Mouse (Mus musculus): ENCODE data around the gene Sec24b. TPM values are rescaled to one million over a fixed set of nuclear protein-coding genes. Genes with fewer than 3 reads are reported as not detected.

The Sec24b gene
- polyA plus RNA-seq, 1 experiment from 2014 or later: 38.5 TPM

DNA sequence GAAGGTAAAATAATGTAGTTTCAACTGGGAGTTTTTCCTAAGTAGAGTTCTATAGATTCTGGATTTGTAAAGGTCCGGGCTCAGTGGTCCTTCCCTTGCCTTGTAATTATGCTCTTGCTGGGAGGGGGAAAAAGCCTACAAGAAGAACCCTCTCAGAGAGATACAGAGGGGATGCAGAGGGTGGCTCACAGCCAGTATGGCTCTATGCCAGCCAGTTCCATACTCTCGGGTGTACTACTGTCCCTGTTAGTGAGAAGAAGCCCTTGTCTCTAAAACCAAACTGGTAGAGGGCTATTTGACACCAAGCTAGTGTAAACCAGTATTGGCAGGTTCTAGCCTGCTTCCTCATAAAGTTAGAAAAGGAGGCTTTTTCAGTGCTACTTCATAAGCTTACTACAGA lies 22.0 kb upstream of the Sec24b start:
- Histone ChIP-seq H3K27ac (no peak overlapping the region), H3K4me1 (replicated peaks; ENCODE audit: control insufficient read depth, insufficient read depth, low read length) (no peaks in the 10 kb centered on the region), H3K9ac (no peak overlapping the region), H3K27me3 (ENCODE audit: control insufficient read depth, insufficient read depth, low read length) (no peaks in the 10 kb centered on the region), H3K4me2 (replicated peaks) (no peak overlapping the region), H3K9me3 (ENCODE audit: control insufficient read depth, low read length) (no peaks in the 10 kb centered on the region), H3K36me3 (replicated peaks; ENCODE audit: control insufficient read depth, insufficient read depth) (no peaks in the 10 kb centered on the region), H3K4me3 (replicated peaks; ENCODE audit: low read length) (no peak overlapping the region)
- DNase-seq (ENCODE audit: low spot score): no peak
- no peak for ATAC-seq (ENCODE audit: low FRiP score)
- 55% methylated on average over 2 of the region's 2 CpGs for WGBS

DNA sequence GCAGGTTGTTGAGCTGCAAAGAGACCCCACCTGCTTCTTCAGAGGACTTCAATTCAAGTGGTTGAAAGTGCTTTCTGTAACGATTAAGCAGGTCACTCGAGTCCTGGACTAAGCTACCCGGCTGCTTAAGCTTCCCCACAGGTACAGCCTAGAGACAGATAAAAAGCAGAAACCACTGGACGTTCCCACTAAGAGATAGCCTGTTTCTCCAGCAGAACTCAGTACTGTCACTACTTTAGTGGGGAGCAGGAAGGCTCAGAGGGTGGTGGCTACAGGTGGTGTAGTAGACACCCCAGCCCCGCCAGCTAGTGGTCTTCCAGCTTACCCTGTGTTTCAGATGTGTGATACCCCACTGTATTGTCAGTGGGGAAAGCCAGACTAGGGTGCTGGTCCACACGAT lies 19.3 kb upstream of the Sec24b start:
- Histone ChIP-seq H3K4me1 (replicated peaks; ENCODE audit: control insufficient read depth, insufficient read depth, low read length) (no peaks in the 10 kb centered on the region), H3K27ac (no peak overlapping the region), H3K27me3 (ENCODE audit: control insufficient read depth, insufficient read depth, low read length) (no peaks in the 10 kb centered on the region), H3K9ac (no peak overlapping the region), H3K4me2 (replicated peaks) (no peak overlapping the region), H3K4me3 (replicated peaks; ENCODE audit: low read length) (no peak overlapping the region), H3K9me3 (ENCODE audit: control insufficient read depth, low read length) (no peaks in the 10 kb centered on the region), H3K36me3 (replicated peaks; ENCODE audit: control insufficient read depth, insufficient read depth) (no peaks in the 10 kb centered on the region)
- DNase-seq (ENCODE audit: low spot score) (no peak), ATAC-seq (ENCODE audit: low FRiP score) (no peak)
- WGBS: 86% methylated on average over 6 of the region's 6 CpGs

DNA sequence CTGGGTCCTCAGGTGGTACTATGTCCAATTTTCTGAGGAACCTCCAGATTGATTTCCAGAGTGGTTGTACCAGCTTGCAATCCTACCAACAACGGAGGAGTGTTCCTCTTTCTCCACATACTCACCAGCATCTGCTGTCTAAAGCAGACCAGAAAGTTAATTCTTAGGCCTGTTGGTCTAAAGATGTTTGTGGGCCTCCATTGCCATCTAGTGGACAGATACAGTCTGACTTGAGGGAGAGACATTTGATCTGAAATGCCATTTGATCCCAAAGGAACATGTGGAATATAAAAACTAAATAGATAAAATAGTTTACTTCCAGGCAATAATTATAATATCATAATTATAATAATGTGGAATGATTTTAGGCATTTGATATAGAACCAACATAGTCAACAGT lies 18.4 kb upstream of the Sec24b start:
- no peaks in the 10 kb centered on the region for H3K9me3 ChIP-seq (ENCODE audit: control insufficient read depth, low read length)
- H3K4me1 ChIP-seq (replicated peaks; ENCODE audit: control insufficient read depth, insufficient read depth, low read length): no peaks in the 10 kb centered on the region
- no peaks in the 10 kb centered on the region for H3K36me3 ChIP-seq (replicated peaks; ENCODE audit: control insufficient read depth, insufficient read depth)
- H3K4me2 ChIP-seq (replicated peaks): no peak overlapping the region
- no peaks in the 10 kb centered on the region for H3K27me3 ChIP-seq (ENCODE audit: control insufficient read depth, insufficient read depth, low read length)
- WGBS: 4% methylated on average over 1 of the region's 1 CpGs
- no peak overlapping the region for H3K27ac ChIP-seq
- DNase-seq (ENCODE audit: low spot score) (peak; percentile 87), ATAC-seq (ENCODE audit: low FRiP score) (0 out of 2 replicates have a peak, but pooled peaks have one; percentile 57)
- H3K4me3 ChIP-seq (replicated peaks; ENCODE audit: low read length): no peak overlapping the region
- no peak overlapping the region for H3K9ac ChIP-seq

GRCm38 (mm10) chr3:130077291-130077690 lies 15.9 kb upstream of the Sec24b start:
- ATAC-seq (ENCODE audit: low FRiP score) (no peak), DNase-seq (ENCODE audit: low spot score) (no peak)
- Histone ChIP-seq H3K27me3 (ENCODE audit: control insufficient read depth, insufficient read depth, low read length) (no peaks in the 10 kb centered on the region), H3K4me1 (replicated peaks; ENCODE audit: control insufficient read depth, insufficient read depth, low read length) (no peaks in the 10 kb centered on the region), H3K9ac (no peak overlapping the region), H3K36me3 (replicated peaks; ENCODE audit: control insufficient read depth, insufficient read depth) (no peaks in the 10 kb centered on the region), H3K27ac (no peak overlapping the region), H3K4me2 (replicated peaks) (no peak overlapping the region), H3K4me3 (replicated peaks; ENCODE audit: low read length) (no peak overlapping the region), H3K9me3 (ENCODE audit: control insufficient read depth, low read length) (no peaks in the 10 kb centered on the region)
- 94% methylated on average over 9 of the region's 9 CpGs for WGBS

- no peak overlapping the region for H3K27ac ChIP-seq
- ATAC-seq (ENCODE audit: low FRiP score): no peak
- no peaks in the 10 kb centered on the region for H3K27me3 ChIP-seq (ENCODE audit: control insufficient read depth, insufficient read depth, low read length)
These were observed 14.4 kb upstream of the Sec24b start for GRCm38 (mm10) chr3:130075746-130076145.

DNA sequence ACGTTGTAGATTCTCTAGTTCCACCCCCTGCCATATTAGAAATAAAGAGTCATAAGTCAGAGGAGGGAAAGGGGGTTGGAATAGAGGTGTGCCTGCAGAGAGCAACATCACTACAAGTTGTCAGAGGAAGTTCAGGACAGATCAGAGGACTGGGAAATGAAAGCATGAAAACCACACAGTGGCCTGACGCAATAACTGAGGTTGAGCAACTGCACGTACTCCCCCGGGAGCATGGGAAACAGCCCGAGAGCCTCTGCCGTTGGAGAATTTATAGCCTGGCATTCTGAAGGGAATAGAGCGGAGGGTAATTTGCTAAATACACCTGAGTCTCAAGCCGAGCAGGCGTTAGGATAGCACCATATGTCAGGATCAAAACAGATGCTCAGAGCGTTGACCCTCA lies 11.7 kb upstream of the Sec24b start:
- ATAC-seq (ENCODE audit: low FRiP score): no peak
- DNase-seq (ENCODE audit: low spot score): no peak
- no peak overlapping the region for H3K9ac ChIP-seq
- H3K36me3 ChIP-seq (replicated peaks; ENCODE audit: control insufficient read depth, insufficient read depth): no peaks in the 10 kb centered on the region
- H3K27ac ChIP-seq: no peak overlapping the region
- H3K9me3 ChIP-seq (ENCODE audit: control insufficient read depth, low read length): no peaks in the 10 kb centered on the region
- no peak overlapping the region for H3K4me2 ChIP-seq (replicated peaks)
- H3K27me3 ChIP-seq (ENCODE audit: control insufficient read depth, insufficient read depth, low read length): no peaks in the 10 kb centered on the region
- H3K4me3 ChIP-seq (replicated peaks; ENCODE audit: low read length): no peak overlapping the region
- no peaks in the 10 kb centered on the region for H3K4me1 ChIP-seq (replicated peaks; ENCODE audit: control insufficient read depth, insufficient read depth, low read length)
- WGBS: 51% methylated on average over 10 of the region's 10 CpGs

More at GRCm38 (mm10) chr3:130075746-130076145, 14.4 kb upstream of the Sec24b start:
- H3K4me3 ChIP-seq (replicated peaks; ENCODE audit: low read length): no peak overlapping the region
- 56% methylated on average over 1 of the region's 1 CpGs for WGBS
- H3K9ac ChIP-seq: no peak overlapping the region
- no peaks in the 10 kb centered on the region for H3K36me3 ChIP-seq (replicated peaks; ENCODE audit: control insufficient read depth, insufficient read depth)
- DNase-seq (ENCODE audit: low spot score): no peak
- no peaks in the 10 kb centered on the region for H3K4me1 ChIP-seq (replicated peaks; ENCODE audit: control insufficient read depth, insufficient read depth, low read length)
- no peak overlapping the region for H3K4me2 ChIP-seq (replicated peaks)
- H3K9me3 ChIP-seq (ENCODE audit: control insufficient read depth, low read length): no peaks in the 10 kb centered on the region

- no peak overlapping the region for H3K9ac ChIP-seq
- H3K4me1 ChIP-seq (replicated peaks; ENCODE audit: control insufficient read depth, insufficient read depth, low read length): no peaks in the 10 kb centered on the region
- H3K27ac ChIP-seq: no peak overlapping the region
- H3K4me2 ChIP-seq (replicated peaks): no peak overlapping the region
- no peaks in the 10 kb centered on the region for H3K9me3 ChIP-seq (ENCODE audit: control insufficient read depth, low read length)
- no peaks in the 10 kb centered on the region for H3K27me3 ChIP-seq (ENCODE audit: control insufficient read depth, insufficient read depth, low read length)
- no peak overlapping the region for H3K4me3 ChIP-seq (replicated peaks; ENCODE audit: low read length)
- DNase-seq (ENCODE audit: low spot score): no peak
- no peaks in the 10 kb centered on the region for H3K36me3 ChIP-seq (replicated peaks; ENCODE audit: control insufficient read depth, insufficient read depth)
- no peak for ATAC-seq (ENCODE audit: low FRiP score)
- 74% methylated on average over 2 of the region's 2 CpGs for WGBS
These were observed 10.6 kb upstream of the Sec24b start for GRCm38 (mm10) chr3:130071918-130072317.

GRCm38 (mm10) chr3:130060396-130061029 lies 840 bp downstream of the Sec24b start:
- H3K4me3 ChIP-seq (replicated peaks; ENCODE audit: low read length): peak overlapping the region; percentile 98
- H3K36me3 ChIP-seq (replicated peaks; ENCODE audit: control insufficient read depth, insufficient read depth): no peaks in the 10 kb centered on the region
- DNase-seq (ENCODE audit: low spot score): peak; percentile 90
- peaks cover 23% of the 10 kb centered on the region for H3K4me1 ChIP-seq (replicated peaks; ENCODE audit: control insufficient read depth, insufficient read depth, low read length)
- ATAC-seq (ENCODE audit: low FRiP score): peak; percentile 98
- peak overlapping the region; percentile 98 for H3K9ac ChIP-seq
- 1% methylated on average over 36 of the region's 92 CpGs for WGBS
- peak overlapping the region; percentile 95 for H3K27ac ChIP-seq
- H3K27me3 ChIP-seq (ENCODE audit: control insufficient read depth, insufficient read depth, low read length): no peaks in the 10 kb centered on the region
- peak overlapping the region; percentile 94 for H3K4me2 ChIP-seq (replicated peaks)
- H3K9me3 ChIP-seq (ENCODE audit: control insufficient read depth, low read length): no peaks in the 10 kb centered on the region

DNA sequence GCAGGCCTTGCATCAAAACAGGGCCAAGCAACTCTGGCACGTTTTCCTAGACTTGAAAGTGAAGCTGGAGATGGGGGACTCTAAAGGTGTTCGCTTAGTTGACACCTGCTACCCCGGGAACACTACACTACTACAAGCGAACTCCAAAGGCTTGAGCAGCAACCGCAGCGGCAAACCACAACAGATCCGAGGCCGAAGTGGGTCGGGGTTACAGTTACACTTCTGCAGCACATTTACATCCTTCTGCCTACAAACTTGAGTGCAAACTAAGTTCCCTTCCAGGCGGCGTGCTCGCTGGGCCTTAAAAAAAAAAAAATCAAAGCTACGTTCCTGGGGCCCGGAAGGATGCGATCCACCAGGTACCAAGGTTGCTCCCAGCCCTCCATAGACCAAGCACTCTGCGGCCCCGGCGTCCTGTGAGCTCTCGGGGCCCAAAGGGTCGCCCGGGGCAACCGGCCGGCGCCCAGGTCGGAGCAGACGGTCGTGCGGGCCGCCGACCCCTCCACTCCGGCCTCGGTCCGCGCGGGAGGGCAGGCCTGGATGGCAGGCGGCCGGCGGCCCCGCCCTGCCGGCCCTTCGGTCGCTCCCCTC lies 1.5 kb downstream of the Sec24b start:
- Histone ChIP-seq H3K4me3 (replicated peaks; ENCODE audit: low read length) (peak overlapping the region; percentile 98), H3K36me3 (replicated peaks; ENCODE audit: control insufficient read depth, insufficient read depth) (peaks cover under 1% of the 10 kb centered on the region; the same call in 1 of the 2 replicates), H3K27me3 (ENCODE audit: control insufficient read depth, insufficient read depth, low read length) (no peaks in the 10 kb centered on the region), H3K27ac (peak overlapping the region; percentile 95), H3K9ac (peak overlapping the region; percentile 98), H3K9me3 (ENCODE audit: control insufficient read depth, low read length) (no peaks in the 10 kb centered on the region), H3K4me1 (replicated peaks; ENCODE audit: control insufficient read depth, insufficient read depth, low read length) (peaks cover 23% of the 10 kb centered on the region), H3K4me2 (replicated peaks) (peak overlapping the region; percentile 94)
- DNase-seq (ENCODE audit: low spot score): peak; percentile 45
- ATAC-seq (ENCODE audit: low FRiP score): peak; percentile 31
- under 1% methylated on average over 36 of the region's 42 CpGs for WGBS

Data from hindbrain, embryonic 14.5 days (tissue).